Mouse (Mus musculus) megakaryocyte, embryonic 14.5 days (primary cell): ENCODE data around the gene Rfx3. TPM values are rescaled to one million over a fixed set of nuclear protein-coding genes. Genes with fewer than 3 reads are reported as not detected.

Experiments used
- H3K27me3 ChIP-seq: replicated peaks from 2 replicates; pipeline ENCODE3; 2012; ENCODE audit warnings: inconsistent platforms
- H3K36me3 ChIP-seq: replicated peaks from 2 replicates; pipeline ENCODE3; 2012; ENCODE audit warnings: low read length, inconsistent platforms, mixed read lengths
- H3K4me1 ChIP-seq: 2 replicates; pipeline ENCODE4 v1.6.1; 2012; ENCODE audit warnings: inconsistent platforms
- H3K4me3 ChIP-seq: replicated peaks from 2 replicates; pipeline ENCODE3; 2012; ENCODE audit warnings: moderate library complexity, mild to moderate bottlenecking, inconsistent platforms
- H3K9me3 ChIP-seq: 2 replicates; pipeline ENCODE4 v1.6.1; 2012; ENCODE audit warnings: inconsistent platforms
- FLI1 ChIP-seq: IDR thresholded peaks from 2 replicates; pipeline ENCODE4 v1.6.1; 2012; ENCODE audit warnings: low read length, inconsistent platforms, mixed read lengths
- GATA1 ChIP-seq: IDR thresholded peaks from 3 replicates; pipeline ENCODE4 v1.6.1; 2012; ENCODE audit warnings: mixed read lengths, low read length, inconsistent platforms, borderline replicate concordance
- polyA plus RNA-seq: library from polyadenylated mRNA; stranded (reverse); fragments of >175 nt; gene quantifications from 2 replicates; pipeline ENCODE4 v1.2.3, GENCODE M21; 2012; ENCODE audit warnings: low replicate concordance; ENCODE audit not compliant: insufficient read depth

Gene Rfx3
- polyA plus RNA-seq, 1 experiment: 0.43 TPM

DNA sequence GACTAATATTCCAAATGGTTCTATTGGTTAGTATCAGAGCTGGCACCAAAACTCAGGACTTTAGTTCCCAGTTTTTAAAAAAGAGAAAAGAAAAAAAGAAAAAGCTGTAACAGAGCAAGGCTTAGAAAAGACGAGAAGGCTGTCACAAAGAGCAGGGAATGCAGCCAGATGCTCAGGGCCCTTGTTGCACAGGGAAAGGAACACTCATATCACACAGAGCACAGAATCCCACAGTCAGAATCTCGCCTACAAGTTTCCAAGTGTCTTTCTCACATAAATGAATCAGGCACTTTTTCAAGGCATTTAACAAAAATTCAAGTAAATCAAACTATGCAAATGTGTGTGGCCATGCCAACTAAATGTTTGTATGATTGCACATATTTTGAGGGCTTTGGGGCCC lies 94.5 kb downstream of the Rfx3 start:
- no peaks in the 10 kb centered on the region for H3K27me3 ChIP-seq
- H3K4me3 ChIP-seq: no peak overlapping the region
- no peak for TF ChIP-seq GATA1
- no peaks in the 10 kb centered on the region for H3K36me3 ChIP-seq
- no peaks in the 10 kb centered on the region for H3K9me3 ChIP-seq
- no peaks in the 10 kb centered on the region for H3K4me1 ChIP-seq

DNA sequence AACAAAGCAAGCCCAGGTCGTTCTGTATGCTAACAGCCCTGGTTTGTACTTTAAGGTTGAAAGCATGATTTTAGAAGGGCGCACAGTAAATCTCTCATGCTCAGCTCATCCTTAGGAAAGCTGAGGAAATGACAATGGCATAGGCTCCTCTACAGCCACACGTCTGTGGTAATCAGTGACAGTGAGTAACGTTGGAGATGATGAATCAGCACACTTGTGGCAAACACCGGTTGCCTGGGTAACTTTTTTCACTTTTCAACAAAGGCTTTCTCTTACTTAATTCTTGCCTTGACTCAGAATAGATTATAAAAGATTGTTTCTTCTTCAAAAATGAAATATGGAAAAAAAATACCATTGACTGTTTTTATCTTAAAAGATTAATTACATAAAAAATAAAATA lies 104.0 kb downstream of the Rfx3 start:
- no peak for TF ChIP-seq FLI1
- peaks cover 29% of the 10 kb centered on the region for H3K4me1 ChIP-seq
- H3K9me3 ChIP-seq: no peaks in the 10 kb centered on the region
- H3K27me3 ChIP-seq: no peaks in the 10 kb centered on the region
- H3K4me3 ChIP-seq: no peak overlapping the region
- H3K36me3 ChIP-seq: no peaks in the 10 kb centered on the region

DNA sequence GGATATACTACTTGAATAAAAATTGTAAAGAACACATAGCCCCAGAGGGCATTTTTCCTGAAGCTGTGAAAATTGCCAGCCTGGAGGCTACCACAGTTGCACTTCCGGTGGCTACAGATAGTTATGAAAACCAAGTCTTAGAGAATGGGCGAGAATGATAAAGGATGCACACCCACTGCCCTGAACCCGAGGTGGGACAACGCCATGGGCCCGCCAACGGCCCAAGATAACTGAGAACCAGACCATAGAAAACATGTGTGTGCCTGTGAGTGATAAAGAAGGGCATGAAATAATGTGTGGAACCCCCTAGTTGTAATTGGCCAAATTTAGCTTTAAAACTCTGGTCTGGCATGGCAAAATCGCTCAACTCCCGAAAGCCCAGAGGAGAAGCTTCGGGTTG lies 105.0 kb downstream of the Rfx3 start:
- Histone ChIP-seq H3K9me3 (no peaks in the 10 kb centered on the region), H3K27me3 (no peaks in the 10 kb centered on the region), H3K4me1 (peaks cover 29% of the 10 kb centered on the region), H3K4me3 (no peak overlapping the region), H3K36me3 (no peaks in the 10 kb centered on the region)
- TF ChIP-seq FLI1 (no peak), GATA1 (no peak)

DNA sequence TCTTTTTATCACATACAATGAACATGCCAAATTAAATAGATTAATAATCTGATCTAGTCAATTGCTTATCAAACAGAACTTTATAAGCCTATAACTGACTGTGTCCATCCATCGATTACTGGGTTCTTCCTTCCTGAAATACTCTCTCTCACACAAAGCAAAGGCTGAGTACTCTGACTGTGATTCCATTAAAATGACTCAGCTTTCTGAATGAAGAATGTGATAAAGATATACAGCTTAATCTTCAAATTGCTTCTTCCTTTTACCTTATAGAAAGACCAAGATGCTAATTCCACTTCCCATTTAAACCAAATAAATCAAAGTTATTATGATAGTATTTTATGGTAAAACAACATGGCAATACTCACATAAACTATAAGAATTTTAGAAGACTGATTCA lies 105.8 kb downstream of the Rfx3 start:
- TF ChIP-seq GATA1 (no peak), FLI1 (no peak)
- Histone ChIP-seq H3K4me3 (no peak overlapping the region), H3K4me1 (peaks cover 27% of the 10 kb centered on the region), H3K27me3 (no peaks in the 10 kb centered on the region), H3K36me3 (no peaks in the 10 kb centered on the region), H3K9me3 (no peaks in the 10 kb centered on the region)

DNA sequence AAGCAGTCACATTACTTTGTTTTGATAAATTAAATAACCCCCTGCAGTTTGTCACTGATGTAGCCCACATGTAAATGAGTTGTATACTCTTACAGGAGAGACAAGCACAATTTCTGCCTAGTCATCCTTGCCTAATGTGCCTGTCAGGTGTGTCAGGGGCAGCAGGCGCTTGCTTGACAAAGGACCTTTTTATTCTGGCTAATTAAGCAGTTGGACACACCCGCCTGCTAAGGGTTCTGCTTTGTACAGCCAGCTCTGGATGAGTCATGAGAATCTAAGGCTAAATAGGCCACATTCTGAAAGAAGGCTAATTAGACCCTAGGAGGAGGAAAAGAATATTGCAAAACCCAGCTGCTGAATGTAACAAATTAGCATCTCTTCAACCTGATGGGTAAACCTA lies 106.3 kb downstream of the Rfx3 start:
- TF ChIP-seq FLI1 (no peak), GATA1 (no peak)
- Histone ChIP-seq H3K4me1 (peaks cover 27% of the 10 kb centered on the region), H3K27me3 (no peaks in the 10 kb centered on the region), H3K36me3 (no peaks in the 10 kb centered on the region), H3K4me3 (no peak overlapping the region), H3K9me3 (no peaks in the 10 kb centered on the region)

DNA sequence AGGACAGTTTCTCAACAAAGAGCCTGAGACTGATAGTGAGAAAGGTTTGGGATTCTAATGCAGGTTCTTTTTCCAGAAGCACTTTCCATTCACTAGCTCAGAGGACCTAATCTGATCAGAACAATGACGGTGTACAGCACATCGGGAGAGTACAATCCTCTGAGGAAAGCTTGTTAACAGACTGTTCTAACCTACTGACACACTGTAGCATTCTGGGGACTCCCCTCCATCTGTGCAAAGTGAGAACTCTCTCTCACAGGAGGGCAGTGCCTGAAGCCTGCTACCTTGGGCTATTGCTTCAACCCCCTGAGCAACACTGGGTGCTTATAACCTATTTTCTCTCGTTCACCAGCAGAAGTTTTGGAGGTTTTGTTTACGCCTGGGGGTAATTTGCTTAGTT lies 106.8 kb downstream of the Rfx3 start:
- Histone ChIP-seq H3K27me3 (no peaks in the 10 kb centered on the region), H3K36me3 (no peaks in the 10 kb centered on the region), H3K4me1 (peaks cover 27% of the 10 kb centered on the region), H3K9me3 (no peaks in the 10 kb centered on the region), H3K4me3 (no peak overlapping the region)
- TF ChIP-seq FLI1: no peak
- TF ChIP-seq GATA1: no peak

DNA sequence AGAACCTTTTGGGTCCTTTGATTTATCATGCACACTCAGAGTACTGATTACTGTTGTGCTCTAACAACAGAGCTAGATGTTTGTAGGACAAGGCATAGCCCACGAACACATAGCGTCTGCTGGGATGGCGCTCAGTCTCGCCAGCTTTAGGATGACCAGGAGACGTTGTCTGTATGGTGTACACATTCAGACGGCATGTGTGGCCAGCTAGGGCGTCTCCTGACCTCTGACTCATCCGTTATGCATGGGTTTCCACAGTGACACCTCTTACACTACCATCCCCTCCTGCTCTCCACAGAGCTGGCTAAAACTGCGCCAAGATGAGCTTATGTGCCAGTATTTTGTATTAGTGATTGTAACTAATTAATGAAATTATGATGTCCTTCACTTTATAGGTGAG lies 108.4 kb downstream of the Rfx3 start:
- H3K36me3 ChIP-seq: no peaks in the 10 kb centered on the region
- TF ChIP-seq FLI1 (no peak), GATA1 (no peak)
- peaks cover 27% of the 10 kb centered on the region for H3K4me1 ChIP-seq
- no peaks in the 10 kb centered on the region for H3K27me3 ChIP-seq
- no peaks in the 10 kb centered on the region for H3K9me3 ChIP-seq
- peak overlapping the region; percentile 28 for H3K4me3 ChIP-seq

DNA sequence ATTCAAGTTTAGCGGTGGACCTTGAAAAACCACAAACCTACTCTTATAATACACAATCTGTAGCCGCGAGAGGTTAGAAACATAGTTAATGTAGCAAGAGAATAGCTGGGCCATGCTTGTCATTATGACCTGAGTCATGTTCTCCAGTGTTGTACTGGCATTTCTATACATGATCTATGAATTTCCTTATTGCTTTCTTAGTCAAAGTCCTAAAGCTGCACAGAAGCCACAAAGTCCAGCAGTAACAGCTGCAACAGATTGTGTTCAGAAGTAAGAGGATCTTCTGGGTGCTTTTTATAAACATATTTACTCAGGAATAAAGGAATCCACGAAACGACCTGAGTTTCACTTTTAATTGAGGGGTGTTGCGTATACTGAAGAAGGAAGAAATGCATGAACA lies 109.3 kb downstream of the Rfx3 start:
- H3K9me3 ChIP-seq: no peaks in the 10 kb centered on the region
- TF ChIP-seq GATA1: no peak
- no peak for TF ChIP-seq FLI1
- H3K36me3 ChIP-seq: no peaks in the 10 kb centered on the region
- no peak overlapping the region for H3K4me3 ChIP-seq
- H3K4me1 ChIP-seq: peaks cover 20% of the 10 kb centered on the region
- H3K27me3 ChIP-seq: no peaks in the 10 kb centered on the region

DNA sequence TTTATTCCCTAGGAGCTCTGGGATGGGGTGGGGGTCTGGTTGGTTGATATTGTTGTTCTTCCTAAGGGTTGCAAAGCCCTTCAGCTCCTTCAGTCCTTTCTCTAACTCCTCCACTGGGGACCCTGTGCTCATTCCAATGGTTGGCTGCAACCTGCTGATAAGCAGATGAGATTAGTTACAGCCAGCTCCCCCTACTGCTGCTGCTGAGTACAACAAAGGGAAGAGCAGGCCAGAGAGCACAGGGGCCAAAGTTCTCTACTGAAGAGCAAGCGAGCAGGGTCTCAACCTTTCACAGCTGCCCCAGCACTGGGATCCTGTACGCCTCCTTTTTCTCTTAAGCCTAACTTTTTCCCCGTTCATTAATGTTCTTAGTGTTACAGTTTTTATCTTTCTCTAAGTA lies 126.4 kb downstream of the Rfx3 start:
- Histone ChIP-seq H3K4me3 (no peak overlapping the region), H3K4me1 (no peaks in the 10 kb centered on the region), H3K27me3 (no peaks in the 10 kb centered on the region), H3K36me3 (no peaks in the 10 kb centered on the region), H3K9me3 (no peaks in the 10 kb centered on the region)
- TF ChIP-seq FLI1 (no peak), GATA1 (no peak)

DNA sequence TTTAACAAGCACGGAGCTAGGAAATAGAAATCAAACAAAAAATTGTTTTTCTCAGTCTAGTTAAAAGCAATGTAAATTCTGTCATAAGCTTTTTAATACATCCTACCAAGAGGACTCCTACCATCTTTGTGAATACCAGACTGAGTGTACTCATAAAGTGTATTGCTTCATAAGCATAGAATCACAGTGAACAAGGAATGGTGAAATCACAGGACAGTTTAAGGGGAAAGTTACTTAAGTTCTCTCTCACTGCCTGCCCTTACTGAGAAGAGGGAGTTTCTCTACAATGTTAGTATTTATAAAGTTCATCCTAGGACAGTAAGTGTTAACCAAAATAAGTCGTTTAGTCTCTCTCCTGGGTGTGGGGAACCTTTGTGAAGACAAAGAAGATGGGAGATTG lies 133.5 kb downstream of the Rfx3 start:
- Histone ChIP-seq H3K27me3 (no peaks in the 10 kb centered on the region), H3K9me3 (no peaks in the 10 kb centered on the region), H3K4me3 (no peak overlapping the region), H3K4me1 (no peaks in the 10 kb centered on the region), H3K36me3 (no peaks in the 10 kb centered on the region)
- no peak for TF ChIP-seq FLI1
- TF ChIP-seq GATA1: no peak

DNA sequence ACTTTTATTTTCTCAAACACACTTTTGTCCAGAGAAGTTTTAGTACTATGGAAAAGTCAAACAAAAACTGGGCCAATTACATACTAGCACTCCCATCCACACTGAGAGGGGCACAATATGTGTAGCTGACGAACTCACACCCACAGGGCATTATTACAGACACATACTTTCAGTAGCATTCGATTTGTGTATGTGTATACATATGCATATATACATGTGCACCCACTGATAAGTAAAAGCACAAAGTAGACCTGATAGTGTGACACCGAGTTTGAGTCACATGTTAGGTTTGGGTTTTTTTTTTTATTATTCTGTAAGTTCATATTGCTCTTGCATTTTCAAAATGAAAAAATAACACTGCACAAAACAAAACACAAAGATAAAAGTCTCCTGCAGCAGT lies 140.2 kb downstream of the Rfx3 start:
- TF ChIP-seq GATA1: no peak
- TF ChIP-seq FLI1: no peak
- Histone ChIP-seq H3K4me3 (no peak overlapping the region), H3K27me3 (no peaks in the 10 kb centered on the region), H3K4me1 (no peaks in the 10 kb centered on the region; the same call in 1 of the 2 replicates), H3K36me3 (no peaks in the 10 kb centered on the region), H3K9me3 (peaks cover 2% of the 10 kb centered on the region; the same call in 1 of the 2 replicates)

DNA sequence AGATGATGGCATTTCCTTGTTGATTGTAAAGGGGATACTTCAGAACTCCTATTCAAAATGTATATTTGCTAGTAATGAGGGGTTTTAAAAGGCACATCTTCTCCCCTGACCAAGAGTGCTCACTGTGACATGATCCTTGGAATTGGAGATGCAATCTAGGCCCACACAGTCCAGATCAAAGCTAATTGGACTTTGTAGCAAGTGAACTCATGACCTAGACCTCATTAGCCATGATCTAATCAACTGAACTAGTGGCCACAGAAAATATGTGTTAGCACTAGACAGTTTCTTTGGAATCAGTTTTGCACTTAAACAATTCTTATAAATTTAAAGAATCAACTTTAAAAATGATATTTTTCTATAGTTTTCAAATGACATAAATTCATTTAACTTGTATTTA lies 151.3 kb downstream of the Rfx3 start:
- Histone ChIP-seq H3K27me3 (no peaks in the 10 kb centered on the region), H3K36me3 (no peaks in the 10 kb centered on the region), H3K4me1 (no peaks in the 10 kb centered on the region), H3K4me3 (no peak overlapping the region), H3K9me3 (no peaks in the 10 kb centered on the region)
- TF ChIP-seq GATA1 (no peak), FLI1 (no peak)
